Mouse (Mus musculus) megakaryocyte progenitor cell, adult 5-6 weeks (primary cell): ENCODE results near the gene Vps8. TPM values are rescaled to one million over a fixed set of nuclear protein-coding genes. Genes with fewer than 3 reads are reported as not detected.

Experiments used
- ATAC-seq: replicated peaks from 2 replicates; pipeline ENCODE4 v1.8.0; 2016; ENCODE audit warnings: mild to moderate bottlenecking, moderate TSS enrichment, inconsistent platforms; ENCODE audit not compliant: poor library complexity
- total RNA-seq, 2 experiments: library from RNA; stranded (forward) in 1 of 2; stranded (reverse) in 1 of 2; fragments of 157-497, 149-512 nt in 1 of 2; fragments of 200-1000 nt in 1 of 2; gene quantifications; 2 replicates each; pipeline versions ENCODE4 v1.2.3 to v1.2.4; 2015 to 2017

Gene Vps8
- total RNA-seq, 2 experiments from 2014 or later = 26.9 to 33.0 TPM

DNA sequence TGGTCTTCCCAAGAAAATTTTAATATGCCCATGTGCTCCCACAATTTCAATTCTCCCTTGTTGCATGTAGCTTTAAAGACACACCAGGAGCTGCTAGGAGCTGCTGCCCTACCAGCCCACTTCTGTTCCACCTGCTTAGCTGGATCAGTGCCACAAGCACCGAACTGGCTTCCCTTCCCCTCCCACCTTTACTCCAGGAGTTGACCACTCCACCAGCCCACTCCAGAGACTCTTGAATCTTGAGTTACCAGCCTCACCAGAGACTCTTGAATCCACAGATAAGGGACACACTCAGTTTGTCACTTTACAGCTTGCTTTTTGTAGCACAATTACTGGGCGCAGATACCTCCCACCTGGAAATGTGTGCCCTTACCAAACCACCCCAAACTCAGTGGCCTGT is 197.7 kb downstream of the Vps8 start:
- no peak for ATAC-seq

DNA sequence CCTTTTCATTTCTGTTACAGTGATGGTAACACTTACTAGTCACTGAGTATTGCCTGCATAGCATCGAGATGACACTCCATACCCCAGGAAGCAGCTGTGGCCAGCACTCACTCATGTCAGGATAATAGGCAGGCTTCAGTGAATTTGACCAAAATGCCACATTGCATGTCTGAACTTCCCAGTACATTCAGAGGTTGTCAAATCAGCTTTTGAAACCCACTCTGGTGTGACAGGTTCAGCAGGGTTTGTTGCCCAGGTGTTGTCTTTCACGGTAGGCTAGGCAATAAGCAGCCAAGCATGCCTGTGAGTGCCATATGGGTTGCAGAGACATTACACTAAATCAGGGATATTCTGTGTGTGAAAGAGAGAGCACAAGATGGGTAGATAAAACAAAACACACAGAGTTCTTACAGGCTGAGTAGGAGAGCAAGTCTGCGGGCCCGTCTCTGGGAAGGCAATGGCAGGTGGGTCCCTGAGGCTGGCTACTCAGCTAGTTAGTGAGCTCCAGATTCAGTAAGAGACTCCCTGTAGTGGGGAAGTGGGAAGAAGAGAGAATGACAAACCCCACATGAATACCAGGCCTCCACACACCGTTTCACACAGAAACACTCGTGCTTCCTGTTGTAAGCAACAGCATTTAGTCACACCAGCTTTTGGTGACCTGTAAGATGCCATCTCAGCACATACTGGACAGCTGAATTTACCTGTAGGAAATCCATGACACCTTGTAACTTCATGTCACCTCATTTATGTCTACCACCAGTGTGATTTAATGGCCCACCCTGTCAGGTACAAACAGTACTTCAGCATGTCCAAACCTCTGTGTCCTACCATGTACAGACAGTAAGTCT is 203.1 kb downstream of the Vps8 start:
- ATAC-seq = no peak

DNA sequence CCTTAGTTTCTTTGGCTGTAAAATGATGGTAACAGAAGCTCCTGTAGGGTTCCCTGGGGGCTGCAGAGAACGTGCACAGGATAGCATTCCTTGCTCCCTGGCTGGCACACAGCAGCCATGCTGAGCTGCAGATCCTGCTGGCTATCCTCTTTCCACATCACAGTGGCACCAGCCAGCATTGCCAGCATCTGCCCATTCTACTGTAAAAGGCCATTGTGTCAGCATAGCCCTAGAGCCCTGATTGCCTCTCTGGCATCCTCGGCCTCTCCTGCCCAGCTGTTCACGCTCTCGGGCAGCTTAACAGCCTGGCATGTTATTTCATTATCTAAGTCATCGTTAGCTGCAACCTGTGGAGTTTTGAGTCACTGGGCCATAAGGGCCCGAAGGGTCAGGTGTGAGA is 204.3 kb downstream of the Vps8 start:
- no peak for ATAC-seq

DNA sequence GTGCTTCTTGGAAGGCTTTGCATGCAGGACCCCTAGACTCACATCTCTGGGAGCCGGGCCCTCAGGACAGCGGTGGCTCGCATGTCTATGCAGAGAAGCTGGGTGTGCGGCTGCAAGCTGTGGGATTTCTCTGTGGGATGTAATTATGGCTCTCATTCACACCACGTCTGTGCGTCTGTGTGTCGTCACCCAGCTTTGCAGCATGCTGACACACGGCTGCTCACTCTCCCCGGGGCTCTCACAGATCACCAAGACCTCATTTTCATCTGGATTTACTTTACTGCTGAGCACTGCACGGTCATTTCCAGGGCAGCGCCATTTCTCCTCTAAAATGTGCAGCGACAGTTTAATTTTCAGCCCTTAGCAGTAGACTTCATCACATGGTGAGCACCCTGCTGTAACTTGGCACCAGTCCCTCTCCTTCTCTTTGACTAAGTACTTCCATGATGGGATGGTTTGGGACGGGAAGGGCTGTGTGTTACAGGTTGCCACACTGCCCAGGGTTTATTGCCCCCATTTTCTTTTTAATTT is 205.2 kb downstream of the Vps8 start:
- ATAC-seq = no peak

DNA sequence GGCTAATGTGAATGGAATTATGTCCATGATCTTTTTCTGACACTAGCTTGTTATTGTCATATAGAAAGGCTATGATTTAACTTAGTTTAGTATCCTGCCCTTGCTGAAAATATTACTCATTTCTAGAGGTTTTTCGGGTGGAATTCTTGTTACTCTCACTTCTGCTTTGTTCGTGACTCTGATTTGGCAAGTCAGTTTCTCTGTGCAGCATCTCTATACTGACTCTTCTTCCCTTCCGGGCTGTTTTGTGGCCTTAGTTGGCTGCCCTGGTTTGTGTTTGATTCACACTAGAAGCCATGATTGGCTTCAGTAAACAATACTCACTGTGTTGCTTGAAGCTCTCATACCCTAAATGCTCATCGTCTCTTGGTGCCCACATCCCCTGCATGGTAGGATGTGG is 207.7 kb downstream of the Vps8 start:
- ATAC-seq = peak; percentile 42; the same call in 1 of the 2 replicates

DNA sequence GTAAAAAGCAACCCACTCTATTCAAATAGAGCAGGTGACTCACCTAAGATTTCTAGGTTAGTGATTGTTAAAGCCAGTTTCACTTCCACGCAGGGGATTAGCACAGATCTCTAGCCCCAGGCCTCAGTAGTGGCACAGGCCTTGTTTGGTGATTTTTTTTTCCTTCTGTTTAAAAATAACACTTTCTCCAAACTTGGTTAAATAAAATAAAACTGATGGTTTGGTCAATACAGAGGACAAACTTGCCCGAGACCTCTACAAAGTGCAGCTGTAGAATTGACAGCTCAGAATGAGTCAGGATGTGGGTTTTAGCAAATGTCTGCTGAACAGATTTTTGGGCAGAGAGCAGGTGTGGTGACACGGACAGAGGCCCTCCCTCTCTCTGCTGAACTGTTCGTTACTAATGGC is 208.9 kb downstream of the Vps8 start:
- no peak for ATAC-seq

DNA sequence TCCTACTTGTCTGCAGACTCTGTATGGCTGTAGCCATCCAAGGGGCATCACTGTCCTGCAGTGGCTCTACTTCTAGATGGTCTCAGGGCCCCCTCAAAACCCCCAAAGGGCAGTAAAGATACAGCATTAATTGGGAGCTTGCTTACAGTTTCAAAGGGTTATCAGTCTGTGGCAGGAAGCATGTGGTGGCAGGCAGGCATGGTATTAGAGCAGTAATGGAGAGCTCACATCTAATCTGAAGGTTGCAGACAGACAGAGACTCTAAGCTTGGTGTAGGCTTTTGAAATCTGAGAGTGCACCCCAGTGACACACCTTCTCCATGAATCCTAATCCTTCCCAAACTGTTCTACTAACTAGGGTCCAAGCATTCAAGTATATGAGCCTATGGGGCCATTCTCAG is 211.5 kb downstream of the Vps8 start:
- ATAC-seq = peak; percentile 92

DNA sequence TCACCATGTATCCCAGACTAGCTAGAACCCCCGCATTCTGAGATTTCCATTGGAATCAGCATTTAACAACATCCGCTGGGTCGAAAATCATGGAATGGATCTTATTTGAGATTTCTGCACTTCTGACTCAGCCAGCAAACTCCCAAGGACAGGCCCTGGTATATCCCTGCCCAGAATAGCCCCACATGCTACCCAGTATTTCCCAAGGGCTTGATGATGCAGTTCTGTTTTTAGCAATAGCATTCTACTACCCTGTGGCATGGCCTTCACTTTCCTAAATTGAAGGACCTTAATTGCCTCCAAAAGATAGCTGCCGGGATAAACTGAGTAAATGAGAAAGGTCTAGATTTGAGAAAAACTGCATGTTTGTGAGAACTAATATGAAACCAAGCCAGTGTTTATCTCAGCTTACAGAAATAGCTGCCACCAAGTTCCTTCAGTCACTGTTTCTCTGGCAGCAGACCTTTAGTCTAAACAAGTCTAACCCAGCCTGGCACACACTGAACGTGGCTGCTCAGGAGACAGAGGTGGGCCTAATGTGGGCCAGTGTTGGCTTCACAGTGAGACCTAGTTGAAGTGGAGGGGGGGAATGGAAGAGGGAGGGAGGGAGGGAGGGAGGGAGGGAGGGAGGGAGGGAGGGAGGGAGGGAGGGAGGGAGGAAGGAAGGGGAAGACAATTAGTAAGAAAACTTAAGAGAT is 213.4 kb downstream of the Vps8 start:
- ATAC-seq = no peak

DNA sequence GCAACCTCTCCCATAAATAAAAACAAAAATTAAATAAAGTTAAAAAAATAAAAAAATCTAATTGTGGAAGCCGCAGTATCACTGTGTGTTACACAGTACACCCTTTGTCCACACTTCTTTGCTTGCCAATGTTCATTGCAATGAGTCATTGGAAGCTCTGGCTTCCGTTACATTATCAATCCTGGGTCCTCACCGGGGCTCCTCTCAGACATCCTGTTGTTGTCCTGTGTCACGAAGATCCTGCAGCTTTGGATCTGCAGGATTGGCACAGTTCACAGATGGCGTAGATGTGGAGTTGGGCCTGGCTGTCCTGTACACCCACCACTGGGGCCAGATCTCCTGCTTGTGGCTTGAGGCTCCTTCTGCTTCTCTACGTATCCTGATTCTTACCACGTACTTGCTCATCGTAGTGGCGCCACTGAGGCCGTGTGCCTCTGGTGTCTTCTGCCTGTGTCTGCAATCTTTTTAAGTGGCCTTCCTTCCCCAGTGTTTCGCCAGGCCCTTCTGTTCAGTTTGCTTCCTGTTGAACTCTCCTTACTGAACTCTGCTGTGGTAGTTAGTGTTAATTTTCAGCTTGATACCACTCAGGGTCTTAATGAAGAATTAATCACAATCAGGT is 214.4 kb downstream of the Vps8 start:
- ATAC-seq = no peak

DNA sequence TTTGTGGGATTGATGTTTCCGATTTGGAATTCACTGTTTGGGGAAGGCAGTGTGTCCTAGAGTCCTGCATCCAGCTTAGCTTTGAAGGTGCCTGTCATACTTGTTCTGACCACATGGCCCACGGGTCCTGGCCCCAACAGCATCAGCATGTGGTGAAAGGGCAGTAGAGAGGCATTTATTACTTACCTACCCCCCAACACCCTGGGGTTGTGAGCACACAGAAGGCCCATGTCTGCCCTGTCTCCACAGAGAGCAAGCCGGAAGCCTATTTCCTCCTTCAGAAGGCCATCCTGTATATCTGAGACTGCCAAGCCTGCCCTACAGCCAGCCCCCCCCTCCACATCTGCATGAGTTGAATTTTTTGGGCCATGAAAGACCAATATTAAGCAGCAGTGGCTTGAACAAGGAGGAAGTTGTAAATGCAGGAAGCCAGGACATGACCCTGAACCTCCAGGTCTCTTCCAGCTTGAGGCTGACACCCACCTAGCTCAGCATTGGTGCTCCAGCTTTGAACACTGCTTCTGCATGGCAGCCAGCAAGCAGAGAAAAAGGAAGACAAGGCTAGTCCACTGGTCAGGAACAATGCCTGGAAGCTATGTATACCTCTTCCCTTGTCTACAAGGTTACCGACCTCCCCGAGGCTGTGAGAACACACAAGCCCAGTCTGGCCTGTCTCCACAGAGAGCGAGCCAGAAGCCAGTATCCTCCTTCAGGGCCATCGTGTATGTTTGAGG is 218.0 kb downstream of the Vps8 start:
- 0 out of 2 replicates have a peak, but pooled peaks have one; percentile 5 for ATAC-seq

DNA sequence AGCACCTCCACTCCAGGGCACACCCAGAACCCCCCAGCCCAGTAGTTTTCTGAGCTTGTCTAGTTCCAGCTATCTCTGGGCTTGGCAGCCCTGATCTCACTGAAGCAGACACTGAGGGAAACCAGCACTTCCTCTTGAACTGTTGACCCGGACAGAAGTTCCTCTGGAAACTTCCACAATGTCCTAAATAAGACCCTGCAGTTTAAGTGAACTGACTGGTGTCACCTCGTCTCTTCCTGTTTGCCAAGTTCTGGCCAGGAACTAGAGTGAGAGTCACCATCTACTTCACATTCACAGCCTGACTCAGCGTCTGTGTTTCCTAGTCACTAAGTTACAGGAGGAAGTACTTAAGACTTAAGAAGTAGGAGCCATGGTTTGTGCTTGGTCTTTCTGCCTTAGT is 219.0 kb downstream of the Vps8 start:
- ATAC-seq = peak; percentile 70

DNA sequence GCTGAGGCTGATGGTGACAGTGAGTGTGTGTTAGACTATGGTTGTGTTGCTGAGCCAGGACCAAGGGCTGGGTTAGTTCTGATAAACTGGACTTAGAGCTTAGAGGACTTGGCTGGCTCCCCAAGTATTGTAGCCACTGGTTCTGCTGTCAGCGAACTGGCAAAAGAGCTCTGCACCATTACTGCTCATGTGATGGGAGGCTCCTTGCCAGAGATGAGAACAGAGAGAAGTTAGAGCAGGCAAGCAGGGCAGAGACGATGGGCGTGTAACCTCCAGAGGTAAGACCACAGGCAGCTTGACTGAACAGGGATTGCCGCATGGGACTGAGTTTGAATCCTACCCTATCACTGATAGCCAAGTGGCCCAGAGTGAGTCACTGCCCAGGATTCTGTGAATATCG is 220.0 kb downstream of the Vps8 start:
- no peak for ATAC-seq

DNA sequence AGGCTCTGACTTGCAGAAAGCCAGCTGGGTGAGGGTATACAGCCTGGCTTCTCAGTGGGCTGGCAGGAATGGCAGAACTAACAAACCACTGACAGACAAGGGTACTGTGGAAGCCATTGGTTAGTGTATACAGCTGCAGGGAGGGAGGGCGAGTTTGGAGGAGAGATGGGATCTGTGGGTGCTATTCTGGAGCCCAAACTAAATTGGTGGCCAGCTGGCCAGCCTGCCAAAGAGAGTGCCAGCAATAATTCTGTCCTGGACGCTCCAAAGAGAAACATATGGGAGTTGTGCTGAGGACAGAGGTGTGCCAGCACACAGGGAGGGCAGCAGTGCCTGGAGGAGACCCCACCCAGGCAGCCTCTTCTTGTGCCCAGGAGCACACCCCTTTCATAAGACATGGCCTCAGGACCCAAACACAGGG is 220.7 kb downstream of the Vps8 start:
- no peak for ATAC-seq

DNA sequence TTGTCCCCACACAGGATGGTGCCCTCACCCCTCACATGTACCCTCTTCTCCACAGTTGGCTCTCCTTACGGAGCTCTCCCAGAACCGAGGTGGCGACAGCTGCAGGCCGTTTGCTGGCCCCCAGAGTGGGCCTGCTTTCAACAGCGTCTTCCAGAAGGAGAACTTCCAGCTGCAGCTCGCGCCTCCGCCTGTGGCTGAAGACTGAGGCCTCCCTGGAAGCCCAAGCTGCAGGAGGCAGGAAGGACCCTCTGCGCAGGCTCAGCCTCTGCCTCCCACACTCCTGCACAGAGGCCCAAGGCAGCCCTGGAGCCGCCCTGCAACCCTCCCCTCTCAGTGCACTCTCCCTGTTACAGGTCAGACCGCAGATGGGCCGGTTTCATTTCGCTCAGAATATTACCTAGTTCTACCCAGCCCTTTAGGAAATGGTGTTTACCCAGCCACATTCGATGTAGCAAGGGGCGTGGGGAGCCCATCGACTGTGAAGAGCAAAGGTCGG is 221.2 kb downstream of the Vps8 start:
- no peak for ATAC-seq

DNA sequence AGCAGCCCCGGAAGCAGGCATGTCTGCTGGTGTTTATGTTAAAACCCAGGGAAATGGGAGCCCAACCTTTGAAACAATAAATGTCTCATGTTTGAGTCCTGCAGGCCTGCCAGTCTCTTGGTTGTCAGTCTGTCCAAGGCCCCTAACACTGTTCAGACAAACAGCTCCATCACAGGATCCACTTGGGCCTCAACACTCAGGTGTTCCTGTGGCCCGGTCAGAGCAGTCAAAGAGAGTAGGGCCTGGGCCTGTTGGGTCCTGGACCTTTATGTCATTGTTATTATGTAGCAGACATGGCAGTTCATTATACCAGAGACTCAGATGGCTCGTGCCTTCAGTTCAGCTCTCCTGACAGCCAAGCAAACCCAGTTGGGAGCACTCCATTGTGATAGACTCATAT is 221.7 kb downstream of the Vps8 start:
- no peak for ATAC-seq

DNA sequence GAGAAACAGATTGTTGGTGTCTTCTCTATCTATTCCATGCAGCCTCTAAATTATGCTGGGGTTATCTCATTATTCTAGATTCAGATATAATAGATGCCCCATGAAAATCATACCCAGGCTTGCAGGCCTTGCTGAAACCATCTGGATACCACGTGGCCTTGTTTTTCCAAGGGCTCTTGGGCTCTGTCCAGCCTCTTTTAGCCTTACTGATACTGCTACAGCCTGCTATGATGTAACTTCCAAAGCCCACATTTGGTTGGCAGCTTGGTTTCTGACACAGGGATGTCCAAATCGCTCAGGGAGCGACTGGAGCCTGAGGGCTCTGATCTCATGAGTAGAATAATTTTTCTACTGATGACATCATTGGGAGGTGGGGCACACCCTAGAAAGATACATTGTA is 223.0 kb downstream of the Vps8 start:
- no peak for ATAC-seq

DNA sequence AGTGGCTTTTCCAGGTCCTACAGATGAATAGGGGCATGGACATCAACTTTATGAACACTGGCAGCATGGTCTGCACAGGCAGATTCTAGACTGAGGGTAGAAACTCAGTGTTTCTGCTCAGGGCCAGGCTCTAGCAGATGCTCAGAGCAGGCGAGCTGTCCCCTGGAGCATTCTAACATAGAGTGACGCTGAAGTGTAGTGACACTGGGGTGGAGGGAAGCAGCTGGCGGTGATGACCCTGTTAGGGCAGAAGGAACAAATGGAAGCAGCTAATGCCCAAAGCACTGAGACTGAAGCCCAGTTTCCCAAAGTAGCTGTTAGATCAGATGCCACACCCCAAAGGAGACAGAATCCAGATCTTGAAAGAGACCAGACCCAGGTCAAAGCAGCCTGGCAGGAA is 223.6 kb downstream of the Vps8 start:
- ATAC-seq = no peak

DNA sequence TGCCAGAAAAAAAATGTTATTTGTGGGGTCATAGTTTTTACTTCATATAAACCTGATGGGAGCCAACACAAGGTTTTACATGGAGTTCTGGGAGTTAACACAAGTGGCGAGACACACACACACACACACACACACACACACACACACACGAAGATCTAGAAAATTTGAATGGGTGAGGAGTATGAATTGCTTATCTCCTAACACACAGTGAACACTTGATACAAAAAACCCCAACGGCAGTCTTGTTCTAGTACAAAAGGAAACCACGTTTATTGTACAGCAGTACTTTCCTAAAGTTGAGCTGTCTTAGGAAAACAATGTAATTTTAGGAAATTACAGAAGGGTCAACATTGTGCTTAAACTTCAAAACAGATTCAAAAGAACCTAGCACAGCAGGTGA is 225.9 kb downstream of the Vps8 start:
- peak; percentile 64 for ATAC-seq

DNA sequence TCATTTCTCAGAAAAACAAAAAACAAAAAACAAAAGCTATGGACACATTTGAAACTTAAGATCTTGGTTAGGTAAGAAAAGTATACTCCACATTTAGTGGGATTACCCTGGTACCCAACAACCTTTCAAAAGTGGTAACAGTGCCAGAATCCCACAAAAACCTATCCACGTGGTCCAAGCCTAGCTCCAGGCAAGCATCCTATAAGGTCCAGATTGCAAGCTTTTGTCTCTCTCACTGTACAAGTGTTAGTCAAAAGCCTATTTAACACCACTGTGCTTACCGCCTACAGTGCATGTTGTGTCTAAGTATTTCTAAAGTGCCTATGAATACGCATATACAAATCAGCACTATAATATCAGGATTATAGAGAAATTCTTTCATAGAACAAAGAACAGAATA is 227.4 kb downstream of the Vps8 start:
- ATAC-seq = no peak

DNA sequence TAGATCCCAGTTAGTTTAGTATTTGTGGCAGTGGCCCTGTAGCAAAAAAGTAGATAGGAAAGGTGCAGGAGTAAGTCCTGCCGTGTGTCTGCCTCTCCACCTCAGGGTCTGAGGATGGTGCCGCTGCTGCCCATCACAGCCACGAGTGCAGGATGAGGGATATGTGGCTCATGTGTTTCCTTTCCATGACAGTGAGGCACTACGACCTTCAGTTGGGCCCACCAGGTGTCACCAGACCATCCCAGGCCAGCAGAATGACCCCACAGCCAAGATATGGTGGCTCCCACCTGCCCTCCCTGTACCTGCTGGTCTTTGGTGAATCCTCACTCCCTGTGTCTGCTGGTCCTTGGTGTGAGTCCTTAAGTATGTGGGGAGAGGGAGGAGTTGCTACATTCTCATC is 228.2 kb downstream of the Vps8 start:
- no peak for ATAC-seq

DNA sequence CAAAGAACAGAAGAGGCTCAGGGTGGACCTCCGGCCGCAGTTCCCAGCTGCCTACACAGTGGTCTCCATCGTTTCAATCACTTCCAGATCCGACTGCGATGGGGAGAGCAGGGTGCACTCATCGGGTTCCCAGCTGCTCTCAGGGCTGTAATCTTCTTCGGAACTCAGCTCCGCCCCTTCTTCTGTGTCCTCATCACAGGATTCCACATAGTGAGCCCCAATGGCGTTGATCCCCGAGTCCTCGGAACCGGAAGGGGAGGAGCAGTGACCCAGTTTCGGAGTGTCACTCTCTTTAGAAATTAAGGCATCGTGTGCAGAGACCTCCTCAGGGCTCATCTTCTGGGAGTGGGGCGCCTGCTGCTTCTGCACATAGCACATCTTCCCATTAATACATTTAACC is 230.2 kb downstream of the Vps8 start:
- no peak for ATAC-seq
